Mouse (Mus musculus) embryonic fibroblast, embryonic 13.5 days (primary cell): ENCODE results near the gene Camk1. TPM values are rescaled to one million over a fixed set of nuclear protein-coding genes. Genes with fewer than 3 reads are reported as not detected.

Source experiments
- H3K27ac ChIP-seq: 2 replicates; pipeline ENCODE4 v1.5.1; 2012; ENCODE audit warnings: low read length, control low read depth, inconsistent platforms; ENCODE audit not compliant: insufficient read depth
- H3K4me1 ChIP-seq: 2 replicates; pipeline ENCODE4 v1.6.1; 2011; ENCODE audit warnings: low read length; ENCODE audit not compliant: control insufficient read depth, insufficient read depth
- H3K4me3 ChIP-seq: 2 replicates; pipeline ENCODE4 v1.5.1; 2011; ENCODE audit warnings: mild to moderate bottlenecking, control low read depth, low read length; ENCODE audit not compliant: insufficient read depth
- CTCF ChIP-seq: IDR thresholded peaks from 2 replicates; pipeline ENCODE4 v1.5.1; 2011; ENCODE audit warnings: mild to moderate bottlenecking, control low read depth, low read length, moderate library complexity, borderline replicate concordance; ENCODE audit not compliant: insufficient read depth
- POLR2A ChIP-seq: IDR thresholded peaks from 2 replicates; pipeline ENCODE4 v1.6.1; 2011; ENCODE audit warnings: low read depth, mild to moderate bottlenecking, control low read depth, low read length, moderate library complexity
- polyA plus RNA-seq: library from polyadenylated mRNA; stranded (reverse); fragments of >200 nt; gene quantifications from 2 replicates; pipeline ENCODE4 v1.2.4, GENCODE M21; 2011; ENCODE audit warnings: low read depth; ENCODE audit not compliant: missing spikeins, insufficient read length

Gene Camk1
- polyA plus RNA-seq, 1 experiment, result 66.6 TPM

- Histone ChIP-seq H3K27ac (no peak overlapping the region), H3K4me1 (no peaks in the 10 kb centered on the region), H3K4me3 (no peak overlapping the region)
- TF ChIP-seq POLR2A (no peak), CTCF (no peak)
These were observed 27.8 kb downstream of the Camk1 start for GRCm38 (mm10) chr6:113315972-113316371.

- peak overlapping the region; percentile 96 for H3K4me3 ChIP-seq
- peak overlapping the region; percentile 100 for H3K27ac ChIP-seq
- peaks cover 4% of the 10 kb centered on the region; the same call in 1 of the 2 replicates for H3K4me1 ChIP-seq
- TF ChIP-seq CTCF (no peak), POLR2A (no peak)
These were observed 35.6 kb downstream of the Camk1 start for GRCm38 (mm10) chr6:113308141-113308540.

GRCm38 (mm10) chr6:113307481-113308121, 36.2 kb downstream of the Camk1 start:
- H3K4me1 ChIP-seq, result peaks cover 4% of the 10 kb centered on the region; the same call in 1 of the 2 replicates
- TF ChIP-seq CTCF, result no peak
- no peak for TF ChIP-seq POLR2A
- peak overlapping the region; percentile 100 for H3K27ac ChIP-seq
- peak overlapping the region; percentile 96 for H3K4me3 ChIP-seq

GRCm38 (mm10) chr6:113306986-113307349, 36.8 kb downstream of the Camk1 start, which contains the start of gene Brpf1:
Brpf1 (plus strand) TSS chr6:113307137.
- Histone ChIP-seq H3K27ac (peak within 1 kb of the TSS; percentile 100), H3K4me3 (peak within 1 kb of the TSS; percentile 96), H3K4me1 (peaks cover 4% of the 10 kb centered on the region; the same call in 1 of the 2 replicates)
- TF ChIP-seq CTCF (no peak), POLR2A (peak; percentile 62)

- Histone ChIP-seq H3K4me1 (peaks cover 4% of the 10 kb centered on the region; the same call in 1 of the 2 replicates), H3K27ac (peak overlapping the region; percentile 100), H3K4me3 (peak overlapping the region; percentile 96)
- TF ChIP-seq CTCF (no peak), POLR2A (peak; percentile 45; the same call in 1 of the 2 replicates)
These were observed 37.3 kb downstream of the Camk1 start for GRCm38 (mm10) chr6:113306322-113306985.

- Histone ChIP-seq H3K4me3 (no peak overlapping the region), H3K4me1 (no peaks in the 10 kb centered on the region), H3K27ac (no peak overlapping the region)
- no peak for TF ChIP-seq POLR2A
- TF ChIP-seq CTCF, result no peak
These were observed 41.5 kb downstream of the Camk1 start for GRCm38 (mm10) chr6:113302258-113302657.

- Histone ChIP-seq H3K4me1 (no peaks in the 10 kb centered on the region), H3K4me3 (no peak overlapping the region), H3K27ac (no peak overlapping the region)
- TF ChIP-seq CTCF (no peak), POLR2A (no peak)
These were observed 42.4 kb downstream of the Camk1 start for GRCm38 (mm10) chr6:113301350-113301749.

GRCm38 (mm10) chr6:113296639-113297038, 47.1 kb downstream of the Camk1 start:
- no peaks in the 10 kb centered on the region for H3K4me1 ChIP-seq

GRCm38 (mm10) chr6:113296046-113296445, 47.7 kb downstream of the Camk1 start:
- TF ChIP-seq CTCF, result no peak
- no peak for TF ChIP-seq POLR2A
- Histone ChIP-seq H3K4me1 (no peaks in the 10 kb centered on the region), H3K4me3 (no peak overlapping the region), H3K27ac (no peak overlapping the region)

More at GRCm38 (mm10) chr6:113296639-113297038, 47.1 kb downstream of the Camk1 start:
- TF ChIP-seq POLR2A (no peak), CTCF (no peak)
- Histone ChIP-seq H3K27ac (no peak overlapping the region), H3K4me3 (no peak overlapping the region)

- H3K4me3 ChIP-seq, result no peak overlapping the region
- no peak overlapping the region for H3K27ac ChIP-seq
- H3K4me1 ChIP-seq, result no peaks in the 10 kb centered on the region
- TF ChIP-seq POLR2A (no peak), CTCF (no peak)
These were observed 50.8 kb downstream of the Camk1 start for GRCm38 (mm10) chr6:113292938-113293337.

- H3K27ac ChIP-seq, result no peak overlapping the region
- TF ChIP-seq CTCF (no peak), POLR2A (no peak)
These were observed 53.4 kb downstream of the Camk1 start for GRCm38 (mm10) chr6:113290346-113290745.

More at GRCm38 (mm10) chr6:113290346-113290745, 53.4 kb downstream of the Camk1 start:
- no peak overlapping the region for H3K4me3 ChIP-seq
- no peaks in the 10 kb centered on the region for H3K4me1 ChIP-seq
